Mouse (Mus musculus) brown adipose tissue, adult 24 weeks (tissue): ENCODE measurements around the gene Il21. TPM values are rescaled to one million over a fixed set of nuclear protein-coding genes. Genes with fewer than 3 reads are reported as not detected.
A peak's percentile ranks its signal among the peaks of the same experiment; 100 is the strongest.

Experiments
- H3K27ac ChIP-seq: fragments of 200-500 bp; replicated peaks from 2 replicates; pipeline ENCODE4 v1.5.1; 2012; ENCODE audit warnings: low read depth, mild to moderate bottlenecking, low read length
- H3K4me1 ChIP-seq: fragments of 200-500 bp; 2 replicates; pipeline ENCODE4 v1.6.1; 2012; ENCODE audit warnings: low read length, mixed read lengths; ENCODE audit not compliant: control insufficient read depth, insufficient read depth, insufficient read length
- H3K4me3 ChIP-seq: fragments of 200-500 bp; 2 replicates; pipeline ENCODE4 v1.5.1; 2012; ENCODE audit warnings: low read depth, mild to moderate bottlenecking, low read length, moderate library complexity; ENCODE audit not compliant: insufficient read depth
- polyA plus RNA-seq: library from polyadenylated mRNA; stranded (reverse); fragments of >200 nt; gene quantifications from 2 replicates; pipeline ENCODE4 v1.2.4, GENCODE M21; 2012; ENCODE audit not compliant: missing spikeins, insufficient read depth, insufficient read length

The Il21 gene
- polyA plus RNA-seq, 1 experiment = not detected

DNA sequence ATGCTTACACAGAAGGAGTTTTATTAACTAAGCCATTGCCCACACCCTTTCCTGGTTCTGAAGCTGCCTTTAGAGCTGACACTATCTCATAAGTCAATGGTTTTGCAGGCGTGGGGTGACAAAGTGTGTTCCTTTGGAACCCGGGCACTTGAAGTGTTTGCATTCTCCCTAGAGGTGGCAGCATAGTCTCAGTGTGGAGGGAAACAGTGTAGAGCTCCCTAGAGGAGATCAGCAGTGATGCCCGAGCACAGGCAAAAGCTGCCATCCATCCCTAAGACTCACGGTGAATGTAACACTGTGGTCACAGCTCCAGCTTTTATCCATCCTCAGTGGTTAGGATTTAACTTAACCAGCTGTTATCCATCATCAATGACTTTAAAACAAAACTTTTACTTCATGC lies 13.4 kb downstream of the Il21 start:
- Histone ChIP-seq H3K4me3 (no peak overlapping the region), H3K27ac (no peak overlapping the region), H3K4me1 (no peaks in the 10 kb centered on the region)

DNA sequence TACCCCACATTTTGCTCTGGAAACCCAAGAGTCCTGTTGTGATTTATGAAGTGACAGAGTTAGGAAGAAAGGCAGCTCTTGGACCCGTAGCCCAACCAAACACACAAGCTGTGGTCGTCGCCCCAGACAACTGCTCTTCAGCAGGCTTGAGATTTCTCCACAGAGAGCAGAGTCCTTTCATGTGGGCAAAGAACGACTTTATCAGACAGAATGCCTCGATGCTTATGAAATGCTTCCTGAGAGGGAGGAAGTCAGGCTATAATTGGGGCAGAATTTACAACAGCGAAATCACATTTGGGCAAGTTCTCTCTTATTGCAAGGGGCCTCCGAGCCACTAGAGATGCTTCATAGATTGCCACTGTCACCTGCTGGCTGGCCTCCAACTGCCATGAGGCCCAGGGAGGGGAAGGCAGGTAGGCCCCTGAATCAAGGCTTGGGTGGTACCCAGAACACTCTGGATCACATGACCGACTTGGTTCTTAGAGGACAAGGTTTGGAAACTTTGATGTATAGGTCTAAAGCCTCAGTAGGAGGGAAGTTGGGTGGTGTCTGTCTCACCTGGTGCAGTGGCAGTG lies 27.1 kb downstream of the Il21 start:
- no peak overlapping the region for H3K4me3 ChIP-seq
- no peaks in the 10 kb centered on the region for H3K4me1 ChIP-seq
- H3K27ac ChIP-seq = no peak overlapping the region

DNA sequence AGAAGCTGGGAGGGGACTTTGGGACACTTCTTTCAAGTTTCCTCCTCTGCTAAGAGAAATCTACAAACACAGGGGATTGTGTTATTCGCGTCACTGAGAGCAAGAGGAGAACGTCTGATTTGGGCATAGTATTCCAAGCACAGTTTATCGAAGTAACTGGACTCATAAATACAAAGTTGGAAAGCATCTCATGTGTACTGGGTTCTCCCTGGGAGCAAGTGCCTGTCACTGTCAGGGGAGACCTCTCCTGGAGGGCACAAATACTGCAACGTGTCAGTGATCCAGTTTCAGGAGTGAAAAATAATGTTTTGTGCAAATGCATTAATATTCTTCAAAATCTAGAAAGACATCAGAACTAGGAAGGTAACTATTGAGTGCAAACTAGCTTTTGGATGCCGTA lies 27.9 kb downstream of the Il21 start:
- Histone ChIP-seq H3K4me3 (peak overlapping the region; percentile 66), H3K27ac (no peak overlapping the region), H3K4me1 (no peaks in the 10 kb centered on the region)

DNA sequence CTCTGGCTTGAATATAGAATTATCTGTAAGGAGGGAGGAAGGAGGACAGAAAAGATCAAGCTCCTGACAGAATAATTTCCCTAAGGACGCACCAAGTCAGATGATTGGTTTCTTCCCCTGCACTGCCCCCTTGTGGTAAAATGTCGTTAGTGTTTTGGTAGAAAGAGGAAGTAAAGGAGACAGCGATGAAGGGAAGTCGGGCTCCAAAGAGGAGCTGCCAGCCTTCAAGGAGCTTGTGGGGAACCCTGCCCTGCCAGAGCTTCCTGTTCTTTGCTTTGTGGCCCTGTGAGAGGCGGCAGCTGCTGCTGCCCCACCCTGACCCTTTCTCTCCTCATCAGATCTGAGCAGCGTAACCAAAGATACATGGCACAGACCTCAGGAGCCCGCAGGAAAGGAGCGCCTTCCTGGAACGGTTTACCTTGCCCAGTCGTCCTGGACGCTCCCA lies 28.4 kb downstream of the Il21 start:
- Histone ChIP-seq H3K4me3 (peak overlapping the region; percentile 66), H3K4me1 (no peaks in the 10 kb centered on the region), H3K27ac (0 out of 2 replicates have a peak overlapping the region, but pooled peaks have one; percentile 15)

DNA sequence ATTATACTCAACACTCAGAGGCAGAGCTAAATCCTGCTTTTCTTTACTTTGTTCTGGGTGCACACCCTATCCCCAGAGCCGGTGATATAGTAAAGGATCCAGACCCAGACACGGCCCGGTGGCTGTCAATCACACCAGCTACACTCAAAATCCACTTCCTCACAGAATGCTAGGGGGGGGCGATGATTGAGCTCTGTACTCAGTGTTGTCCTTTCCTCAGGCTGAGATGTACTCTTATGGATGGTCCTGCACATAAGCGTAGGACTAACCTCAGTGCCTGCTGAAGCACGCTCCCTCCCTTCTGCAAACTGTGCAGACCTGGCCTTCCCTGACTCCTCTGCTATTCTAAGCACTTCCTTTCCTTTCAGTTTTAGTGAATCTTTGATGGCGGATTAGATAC lies 29.6 kb downstream of the Il21 start:
- H3K27ac ChIP-seq = no peak overlapping the region
- no peak overlapping the region for H3K4me3 ChIP-seq
- no peaks in the 10 kb centered on the region for H3K4me1 ChIP-seq

DNA sequence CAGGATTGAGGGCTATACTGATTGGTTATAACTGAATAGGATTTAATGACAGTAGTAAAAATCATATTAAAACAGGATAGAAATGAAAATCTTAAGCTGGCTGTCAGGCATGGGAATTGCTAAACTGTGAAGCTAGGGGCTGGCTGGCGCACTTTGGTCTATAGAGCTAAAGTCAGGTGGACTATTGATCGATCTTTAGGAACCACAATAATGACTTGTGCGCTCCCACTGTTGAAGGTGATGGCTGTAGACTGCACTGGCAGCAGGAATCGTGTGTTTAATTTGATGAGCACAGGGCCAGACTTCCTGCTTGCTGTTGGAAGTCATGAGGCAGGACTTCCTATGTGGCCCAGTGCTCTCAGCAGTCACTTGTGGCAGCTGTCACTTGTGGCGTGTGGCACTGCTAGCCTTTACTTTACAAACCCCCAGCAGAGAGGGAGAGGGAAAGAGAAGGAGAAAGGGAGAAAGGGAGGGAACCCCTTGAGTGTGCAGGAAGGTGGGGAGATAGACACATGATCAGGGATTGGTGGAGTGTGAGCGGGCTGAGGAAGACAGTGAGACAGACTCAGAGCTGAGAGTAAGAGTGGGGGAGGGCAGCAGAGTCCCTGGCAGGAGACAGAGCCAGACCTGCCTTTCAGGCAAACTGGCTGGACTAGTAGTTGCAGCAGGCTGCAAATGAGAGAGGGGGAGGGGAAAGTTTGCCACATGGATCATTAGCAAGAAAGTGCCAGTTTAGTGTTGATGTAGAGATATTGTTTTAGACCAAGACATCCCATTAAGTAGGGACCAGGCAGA lies 31.1 kb downstream of the Il21 start:
- Histone ChIP-seq H3K4me1 (no peaks in the 10 kb centered on the region), H3K4me3 (no peak overlapping the region), H3K27ac (no peak overlapping the region)

DNA sequence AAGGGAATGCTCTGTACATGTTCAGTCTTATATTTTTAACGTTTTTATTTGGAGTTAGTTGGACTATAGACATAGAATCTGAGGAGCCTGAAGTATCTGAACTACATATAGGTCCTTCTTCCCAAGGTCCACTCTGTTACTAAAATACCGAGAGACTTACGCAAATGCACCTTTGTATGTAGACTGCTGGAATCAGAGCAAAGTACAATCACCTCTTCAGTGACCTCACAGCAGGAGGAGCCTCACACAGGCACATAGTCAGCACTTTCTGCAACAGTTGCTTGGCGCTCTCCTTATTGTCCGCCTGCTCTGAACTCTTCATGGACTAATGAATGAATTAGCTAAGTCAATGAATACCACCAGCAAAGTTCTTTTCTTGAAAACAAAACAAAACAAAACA lies 34.1 kb downstream of the Il21 start:
- H3K4me3 ChIP-seq = no peak overlapping the region
- H3K27ac ChIP-seq = no peak overlapping the region
- H3K4me1 ChIP-seq = no peaks in the 10 kb centered on the region

DNA sequence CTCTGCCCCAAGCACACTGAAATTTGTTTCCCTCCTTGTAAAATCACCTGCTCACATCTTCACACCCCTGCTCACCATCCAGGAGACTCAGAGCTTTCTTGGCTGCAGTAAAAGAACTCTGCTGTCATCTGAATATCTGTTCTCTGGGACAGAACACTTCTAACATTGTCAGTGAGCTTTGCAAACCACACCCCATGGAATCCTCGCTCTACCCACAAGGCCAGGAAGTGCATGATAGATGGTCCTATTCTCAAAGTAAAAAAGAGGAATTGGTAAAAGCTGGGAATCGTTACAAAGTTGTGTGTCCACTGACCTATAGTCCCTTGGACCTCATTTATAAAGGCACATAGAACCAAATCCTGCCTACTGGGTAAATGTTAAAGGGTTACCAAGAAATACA lies 40.5 kb downstream of the Il21 start:
- Histone ChIP-seq H3K4me1 (no peaks in the 10 kb centered on the region), H3K4me3 (no peak overlapping the region), H3K27ac (no peak overlapping the region)

DNA sequence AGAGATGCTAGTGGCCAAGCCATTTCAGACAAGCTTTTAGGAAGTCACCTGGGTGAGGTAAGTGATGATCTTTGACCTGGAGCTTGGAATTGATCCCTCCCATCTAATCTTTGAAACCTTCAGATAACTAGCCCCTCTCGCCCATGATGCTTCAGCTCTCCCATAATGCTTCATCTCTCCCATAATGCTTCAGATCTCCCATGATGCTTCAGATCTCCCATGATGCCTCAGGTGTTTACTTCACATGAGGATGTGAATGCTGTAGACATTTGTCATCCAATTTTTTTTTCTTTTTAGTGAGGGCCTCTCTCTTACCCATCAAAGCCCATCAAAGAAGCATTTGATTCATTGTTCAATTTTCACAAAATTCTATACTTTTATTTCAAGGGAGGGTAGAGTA lies 46.9 kb downstream of the Il21 start:
- Histone ChIP-seq H3K4me1 (no peaks in the 10 kb centered on the region), H3K4me3 (no peak overlapping the region), H3K27ac (no peak overlapping the region)

DNA sequence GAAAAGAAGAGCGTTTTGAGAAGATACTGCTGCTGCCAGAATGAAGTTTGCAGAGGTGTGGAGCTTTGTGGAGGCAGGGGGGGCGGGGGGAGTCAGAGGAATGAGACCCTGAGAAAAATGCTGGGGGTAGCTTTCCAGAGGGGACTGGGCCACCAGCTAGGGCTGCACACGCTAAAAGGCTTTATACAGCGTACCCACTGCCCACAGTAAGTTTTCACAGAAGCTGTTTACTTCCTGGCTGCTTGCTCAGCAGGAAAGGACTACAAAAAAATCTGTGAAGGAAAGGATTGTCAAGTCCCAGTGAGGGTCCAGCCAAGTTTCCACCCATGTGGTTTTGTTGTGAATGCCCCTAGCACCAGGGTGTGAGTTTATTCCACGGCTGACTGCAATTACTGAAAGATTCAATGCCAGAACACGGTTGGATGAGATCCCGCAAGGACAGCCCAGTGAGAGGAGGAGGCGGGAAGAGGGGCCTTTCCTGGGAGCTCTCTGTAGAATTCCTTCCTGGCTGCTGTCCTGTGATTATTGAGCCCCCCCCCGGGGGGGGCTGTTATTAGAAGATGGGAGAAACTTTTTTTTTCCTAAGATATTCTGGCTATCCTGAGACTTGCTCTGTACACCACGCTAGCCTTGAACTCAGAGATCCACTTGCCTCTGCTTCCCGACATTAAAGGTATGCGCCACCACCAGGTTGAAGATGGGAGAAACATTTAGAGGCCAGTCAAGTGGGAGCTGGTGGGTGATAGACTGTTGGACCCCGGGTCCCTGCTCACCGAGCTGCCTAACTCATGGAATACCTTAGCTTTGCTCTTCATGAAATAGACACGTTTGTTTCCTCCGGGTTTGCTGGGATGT lies 49.8 kb downstream of the Il21 start:
- Histone ChIP-seq H3K4me1 (no peaks in the 10 kb centered on the region), H3K27ac (no peak overlapping the region), H3K4me3 (no peak overlapping the region)

DNA sequence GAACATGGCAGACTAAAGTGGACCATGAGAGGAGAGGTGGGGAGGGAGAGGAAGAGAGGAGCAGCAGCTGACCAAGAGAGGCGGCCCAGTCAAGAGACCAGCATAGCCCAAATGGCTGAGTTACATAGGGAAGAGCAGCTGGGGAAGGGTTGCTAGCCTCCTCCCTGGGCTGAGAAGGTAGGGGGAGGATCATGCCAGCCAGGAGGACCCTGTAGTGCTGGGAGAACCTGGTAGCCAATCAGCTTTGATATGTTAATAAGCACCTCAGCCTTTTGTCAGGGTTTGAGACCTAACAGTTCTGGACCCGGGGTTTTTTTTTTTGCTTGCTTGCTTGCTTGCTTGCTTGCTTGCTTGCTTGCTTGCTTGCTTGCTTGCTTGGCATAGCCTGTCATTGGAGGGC lies 51.4 kb downstream of the Il21 start:
- Histone ChIP-seq H3K4me3 (no peak overlapping the region), H3K27ac (no peak overlapping the region), H3K4me1 (no peaks in the 10 kb centered on the region)

DNA sequence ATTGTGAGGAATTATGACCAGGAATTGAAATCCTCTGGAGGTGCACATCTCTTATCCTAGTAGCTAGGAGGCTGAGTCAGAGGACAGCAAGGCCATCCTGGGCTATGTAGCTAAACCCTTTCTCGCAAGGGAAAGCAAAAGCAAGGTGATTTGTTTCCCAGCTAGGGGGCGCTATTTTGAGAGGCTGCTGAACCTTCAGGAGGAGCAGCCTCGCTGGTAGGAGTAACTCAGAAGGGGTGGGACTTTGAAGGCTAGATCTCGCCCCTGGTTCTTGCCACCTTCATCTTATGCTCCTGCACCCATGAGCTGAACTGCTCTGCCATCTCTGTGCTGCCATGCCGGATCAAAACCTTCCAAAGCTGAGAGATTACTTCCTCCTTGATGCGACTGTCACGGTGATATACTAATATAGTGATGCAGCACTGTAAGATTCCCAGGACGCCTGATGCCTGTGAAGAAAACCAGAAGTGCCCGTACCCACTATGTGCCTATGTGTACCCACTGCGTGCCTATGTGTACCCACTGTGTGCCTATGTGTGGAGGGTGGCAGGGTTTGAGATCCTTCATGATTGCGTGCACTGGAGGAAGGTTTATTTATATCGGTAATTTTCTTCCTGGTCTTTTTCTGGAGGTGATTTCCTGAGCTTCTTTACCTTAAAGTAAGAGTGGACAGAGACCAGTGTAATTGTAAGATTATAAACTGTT lies 52.2 kb downstream of the Il21 start:
- Histone ChIP-seq H3K4me1 (no peaks in the 10 kb centered on the region), H3K27ac (no peak overlapping the region), H3K4me3 (no peak overlapping the region)

DNA sequence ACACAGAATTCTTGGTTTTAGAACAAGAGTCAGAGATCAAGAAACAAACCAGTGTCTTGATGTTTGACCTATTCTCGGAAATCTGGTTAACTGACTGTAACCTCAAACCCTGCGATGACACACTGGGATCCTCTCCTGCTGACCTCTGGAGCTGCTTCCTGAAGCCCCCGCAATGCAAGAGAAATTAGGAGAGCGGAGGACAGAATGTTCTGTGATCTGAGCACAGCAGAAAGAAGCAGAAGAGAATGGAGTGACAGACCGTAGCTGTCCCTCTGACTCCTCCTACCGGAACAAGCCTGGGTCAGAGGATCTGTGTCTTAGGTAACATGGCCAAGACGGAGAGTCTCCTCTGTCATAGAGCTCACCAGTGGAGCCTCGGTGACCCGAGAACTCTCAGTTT lies 53.0 kb downstream of the Il21 start:
- no peaks in the 10 kb centered on the region for H3K4me1 ChIP-seq
- no peak overlapping the region for H3K4me3 ChIP-seq
- no peak overlapping the region for H3K27ac ChIP-seq

DNA sequence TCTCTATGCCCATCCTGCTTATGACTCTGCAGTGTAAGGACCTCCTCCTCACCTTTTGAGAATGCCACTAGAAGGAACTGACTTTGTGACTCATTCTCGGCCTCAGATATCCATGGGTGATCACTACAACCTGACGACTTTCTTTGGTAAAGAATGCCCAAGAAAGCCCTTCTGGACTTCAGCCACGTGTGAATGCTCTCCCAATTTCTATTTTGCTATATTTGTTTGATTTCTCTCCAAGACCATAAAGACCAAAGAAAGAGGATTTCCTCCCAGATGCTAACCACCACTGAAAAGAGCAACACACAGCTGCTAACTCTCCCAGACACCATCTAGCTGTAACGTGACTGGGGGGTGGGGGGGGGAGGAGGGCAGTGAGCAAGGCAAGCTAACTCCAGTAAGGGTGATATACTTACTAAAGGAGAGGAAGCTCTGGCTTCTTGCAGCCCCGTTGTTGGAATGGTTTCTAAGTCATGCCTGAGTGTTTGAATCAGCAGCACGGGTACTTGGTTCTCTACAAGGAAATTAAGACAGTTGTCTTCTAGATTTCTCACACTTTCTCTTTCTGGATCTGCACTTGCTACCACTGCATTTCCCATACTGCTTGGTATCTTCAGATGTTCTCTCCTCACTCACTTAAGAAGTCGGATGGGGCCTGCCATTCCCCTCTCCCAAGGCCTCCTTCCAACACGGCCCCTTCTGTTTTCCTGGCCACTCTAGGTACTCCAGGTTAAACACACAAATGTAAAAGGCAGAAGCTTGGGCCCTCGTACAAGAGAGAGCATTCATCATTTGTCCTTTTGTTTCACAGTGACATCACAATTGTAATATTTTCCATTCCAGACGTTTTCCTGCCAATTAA lies 57.5 kb downstream of the Il21 start:
- Histone ChIP-seq H3K27ac (no peak overlapping the region), H3K4me1 (no peaks in the 10 kb centered on the region), H3K4me3 (no peak overlapping the region)
